Mouse (Mus musculus) right cerebral cortex, adult 2 months (tissue): Measurements from ENCODE around the gene 1700023F06Rik.

Experiments
- DNase-seq, 2 experiments: peaks; one replicate each; pipeline ENCODE4 v3.0.0; 2021 to 2022; ENCODE audit warnings: low spot score in 2 of 2

The 1700023F06Rik gene

GRCm38 (mm10) chr11:103184891-103185290 is 23.5 kb downstream of the 1700023F06Rik start:
- peak in 1 of 2 experiments; percentile 67 for DNase-seq

DNA sequence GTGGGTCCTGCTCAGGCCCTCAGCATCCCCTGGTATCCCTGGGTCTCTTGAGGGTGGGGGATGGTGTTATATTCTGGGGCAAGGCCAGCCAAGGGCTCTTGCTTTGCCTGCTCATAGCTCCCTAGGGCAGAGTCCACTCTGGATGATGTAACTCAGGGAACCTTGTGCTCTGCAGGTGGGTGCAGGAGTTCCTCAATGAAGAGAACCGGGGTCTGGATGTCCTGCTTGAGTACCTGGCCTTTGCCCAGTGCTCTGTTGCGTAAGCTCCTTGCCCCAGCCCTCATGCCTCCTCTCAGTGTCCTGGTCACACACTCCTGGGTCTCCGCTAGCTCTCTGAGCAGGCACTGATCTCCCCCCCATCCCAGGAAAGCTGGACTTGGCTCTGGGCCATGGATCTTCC is 26.4 kb downstream of the 1700023F06Rik start:
- no peak for DNase-seq

DNA sequence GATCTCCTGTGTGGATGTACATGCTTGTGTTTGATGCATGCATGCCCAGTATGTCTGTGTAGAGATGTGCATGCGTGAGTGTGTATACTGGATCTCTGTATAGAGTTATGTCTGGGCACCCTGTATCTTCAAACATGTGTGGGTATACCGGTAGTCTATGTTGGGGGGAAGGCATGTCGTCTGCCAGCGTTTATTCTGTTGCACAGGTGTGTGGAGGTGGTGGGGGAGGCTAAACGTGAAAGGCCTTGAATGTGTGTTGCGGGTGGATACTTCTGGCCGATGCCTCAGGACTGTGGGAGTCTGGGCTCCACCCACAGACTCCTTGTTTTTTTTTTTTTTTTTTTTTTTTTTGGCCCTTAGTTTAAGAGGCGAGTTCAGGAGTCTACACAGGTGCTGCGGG is 27.0 kb downstream of the 1700023F06Rik start:
- DNase-seq, result peak in 1 of 2 experiments; percentile 50

DNA sequence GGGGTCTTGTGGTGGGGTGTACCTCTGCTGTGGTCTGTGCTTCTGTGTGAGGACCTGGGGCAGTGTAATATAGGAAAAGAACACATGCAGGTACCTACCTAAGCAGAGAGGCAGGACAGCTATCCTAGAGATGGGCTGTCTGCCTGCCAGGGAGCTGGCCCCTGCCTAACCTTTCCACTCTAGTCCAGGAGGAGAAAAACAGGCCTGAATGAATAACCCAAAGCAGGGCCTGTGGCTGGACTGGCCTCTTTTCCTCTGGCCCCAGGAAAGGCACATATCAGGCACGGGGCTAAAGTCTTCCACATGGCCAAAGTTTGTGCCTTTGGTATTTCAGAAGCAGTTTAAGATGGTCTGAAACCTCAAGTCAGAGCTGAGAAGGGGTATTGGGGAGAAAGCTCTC is 27.9 kb downstream of the 1700023F06Rik start:
- DNase-seq, result no peak

GRCm38 (mm10) chr11:103178748-103179147 is 29.6 kb downstream of the 1700023F06Rik start:
- no peak for DNase-seq

- DNase-seq, result peak in 1 of 2 experiments; percentile 1
Measured at GRCm38 (mm10) chr11:103177815-103178485, 30.4 kb downstream of the 1700023F06Rik start.

DNA sequence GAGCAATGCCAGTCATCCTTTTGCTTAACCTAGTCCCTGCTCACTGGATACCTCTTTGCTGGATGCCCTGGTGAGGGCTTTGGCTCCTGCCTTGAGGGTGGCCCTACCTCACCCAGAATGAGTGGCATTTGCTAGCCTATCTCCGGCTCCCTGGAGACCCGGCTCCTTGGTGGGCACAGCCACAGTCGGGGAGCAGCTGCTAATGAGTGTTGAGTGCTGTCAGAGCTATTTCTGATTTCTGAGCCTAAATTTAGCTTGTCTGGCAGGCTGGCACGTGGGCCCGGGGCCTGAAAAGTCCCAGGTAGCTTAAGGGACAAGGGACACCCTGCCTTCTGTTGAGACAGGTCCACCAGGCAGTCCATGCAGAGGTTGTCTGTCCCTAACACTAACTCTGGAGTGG is 31.1 kb downstream of the 1700023F06Rik start:
- DNase-seq, result peak in 1 of 2 experiments; percentile 5

DNA sequence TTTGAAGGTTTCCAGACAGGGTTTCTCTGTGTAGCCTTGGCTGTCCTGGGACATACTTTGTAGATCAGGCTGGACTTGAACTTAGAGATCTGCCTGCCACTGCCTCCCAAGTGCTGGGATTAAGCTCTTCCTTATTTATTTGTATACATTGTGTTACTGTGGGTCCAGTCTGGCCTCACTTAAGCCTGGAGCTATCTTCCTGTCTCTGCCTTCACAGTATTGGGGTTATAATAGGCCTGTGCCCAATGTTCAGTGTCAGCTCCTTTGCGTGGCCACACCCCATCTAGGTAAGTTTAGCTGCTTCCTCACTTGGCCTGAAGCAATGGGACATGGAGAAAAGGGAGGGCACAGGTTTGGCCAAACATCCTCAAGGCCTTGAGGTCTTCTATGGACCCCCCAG is 31.8 kb downstream of the 1700023F06Rik start:
- no peak for DNase-seq

DNA sequence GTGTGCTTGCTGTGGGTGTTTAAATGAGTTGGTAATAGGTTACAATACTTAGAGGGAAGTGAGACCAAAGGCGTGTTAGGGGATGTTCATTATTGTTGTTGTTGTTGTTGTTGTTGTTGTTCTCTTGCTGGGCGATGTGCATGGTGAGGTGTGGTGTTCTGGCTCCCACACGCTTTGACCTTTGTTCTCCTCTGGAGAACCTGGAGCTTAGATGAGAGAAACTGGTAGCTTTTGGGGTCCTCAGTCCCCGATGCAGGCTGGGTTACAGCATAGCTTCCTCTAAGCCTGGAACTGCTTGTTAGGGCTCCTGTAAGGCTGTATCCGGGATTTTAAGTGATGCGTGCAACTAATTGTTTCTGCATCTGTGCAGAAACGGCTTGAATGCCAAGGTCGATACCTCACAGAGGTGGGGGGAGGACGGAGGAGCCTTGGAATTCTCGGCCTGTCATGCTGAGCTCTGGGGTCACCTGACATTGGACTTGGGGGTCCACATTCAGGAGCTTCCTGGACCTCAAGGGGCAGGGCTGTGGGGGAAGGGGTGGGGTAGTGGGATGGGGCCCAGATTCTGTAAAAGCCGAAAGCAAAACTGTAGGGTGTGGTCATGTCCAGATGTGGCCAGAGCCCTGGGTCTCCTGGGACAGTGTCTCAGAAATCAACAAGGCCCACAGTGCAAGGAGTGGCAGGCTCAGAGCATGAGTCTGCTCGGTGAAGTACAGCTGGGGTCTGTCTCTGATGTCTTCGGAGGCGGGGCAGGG is 32.5 kb downstream of the 1700023F06Rik start:
- DNase-seq, result no peak

DNA sequence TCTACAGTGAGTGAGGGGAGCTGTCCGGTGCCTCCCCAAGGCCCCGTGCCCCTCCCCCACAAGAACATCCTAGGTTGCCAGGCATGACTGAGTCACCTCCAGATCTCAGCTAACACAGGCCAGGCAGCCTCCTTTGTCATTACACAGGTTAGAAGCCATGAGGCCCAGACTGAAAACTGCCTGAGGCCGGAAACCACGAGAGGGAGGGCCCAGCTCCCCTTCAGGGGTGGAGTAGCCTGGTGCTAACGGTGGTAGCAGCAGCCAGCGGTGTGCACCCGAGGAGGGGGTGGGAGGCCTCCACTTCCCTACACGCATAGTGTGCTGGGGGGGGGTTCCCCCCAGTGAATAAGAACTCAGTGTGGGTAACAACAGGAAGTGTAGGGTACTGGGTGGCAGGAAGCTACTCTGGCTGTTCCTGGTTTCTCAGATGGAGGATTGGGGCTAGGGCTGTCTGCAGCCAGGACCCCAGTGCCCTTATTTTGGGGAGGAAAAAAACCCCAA is 33.4 kb downstream of the 1700023F06Rik start:
- no peak for DNase-seq

DNA sequence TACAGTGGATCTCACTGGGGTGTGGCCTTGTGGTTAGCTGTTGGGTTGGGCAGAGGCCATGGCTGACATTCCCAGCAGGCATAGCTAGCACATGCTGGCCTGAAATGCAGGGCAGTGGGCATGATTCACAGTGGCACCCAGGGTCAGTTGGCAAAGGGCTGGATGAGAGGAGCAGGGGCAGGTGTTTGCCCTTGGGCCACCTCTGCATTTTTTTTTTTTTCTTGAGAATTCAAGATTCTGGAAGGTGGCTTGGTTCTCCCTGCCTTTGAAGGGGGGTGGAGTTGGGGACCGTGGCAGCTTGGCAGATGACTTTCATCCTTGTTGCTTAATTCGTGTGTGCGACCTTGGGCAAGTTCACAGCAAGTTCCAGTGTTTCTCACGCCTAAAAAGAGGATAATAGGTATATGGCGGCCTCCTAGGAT is 33.9 kb downstream of the 1700023F06Rik start:
- DNase-seq, result no peak

DNA sequence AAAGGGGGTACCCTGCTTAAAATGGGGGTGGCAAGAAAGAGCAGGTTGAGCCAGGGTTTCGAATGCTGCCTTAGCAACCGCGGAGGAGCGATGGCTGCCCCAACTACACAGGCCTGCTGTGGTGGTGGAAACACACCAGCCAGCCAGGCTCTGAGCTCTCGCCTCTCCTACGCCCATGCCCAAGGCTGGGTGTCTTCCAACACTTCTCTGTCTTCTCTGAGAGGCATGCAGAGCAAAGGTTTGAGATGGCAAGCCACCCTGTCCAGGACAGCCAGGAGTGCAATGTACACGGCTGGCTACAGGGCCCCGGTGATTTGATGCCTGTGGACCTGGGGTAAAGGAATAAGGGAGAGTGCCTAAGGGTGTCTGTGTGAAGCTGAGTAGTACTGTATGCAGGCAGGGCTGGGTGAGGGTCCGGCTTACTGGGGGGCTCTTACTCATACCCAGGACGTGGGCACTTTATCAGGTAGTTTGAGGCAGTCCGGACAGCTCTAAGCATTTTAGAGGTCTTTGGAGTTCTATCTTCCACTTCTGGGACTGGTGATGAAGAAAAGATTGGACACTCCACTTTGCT is 34.5 kb downstream of the 1700023F06Rik start:
- DNase-seq, result peak; percentile 62

DNA sequence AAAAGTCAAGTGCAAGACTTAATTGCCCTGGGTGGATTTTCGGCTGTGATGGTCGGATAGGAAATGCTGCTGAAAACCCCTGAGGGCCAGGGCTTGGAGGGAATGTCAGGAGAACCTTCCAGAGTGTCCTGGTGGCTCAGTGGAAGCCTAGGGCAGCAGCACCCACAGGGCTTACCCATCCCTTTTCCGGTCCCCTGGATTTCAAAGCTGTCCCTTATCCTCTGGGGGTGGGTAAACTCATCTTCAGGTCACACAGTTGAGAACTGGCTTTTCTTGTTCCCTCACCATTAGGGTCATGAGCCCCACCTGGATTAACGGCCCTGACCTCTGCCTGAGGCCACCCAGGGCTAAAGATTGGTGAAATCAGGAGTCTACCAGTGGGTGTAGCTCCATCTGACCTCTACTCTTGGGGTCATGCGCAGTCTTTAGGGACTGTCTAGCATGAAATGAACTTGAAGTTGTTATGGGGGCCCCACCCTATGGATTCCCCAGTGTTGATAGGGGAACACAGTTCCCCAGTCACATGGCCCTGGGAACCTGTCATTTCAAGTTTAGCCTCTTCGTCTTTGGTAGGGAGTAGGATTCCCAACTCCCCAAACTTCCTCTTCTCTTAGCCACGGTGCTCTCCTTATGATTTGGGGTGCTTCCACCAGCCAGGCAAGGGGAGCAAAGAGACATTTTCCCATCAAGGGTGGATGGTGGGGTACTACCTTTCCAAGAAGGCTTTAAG is 35.2 kb downstream of the 1700023F06Rik start:
- DNase-seq, result no peak

DNA sequence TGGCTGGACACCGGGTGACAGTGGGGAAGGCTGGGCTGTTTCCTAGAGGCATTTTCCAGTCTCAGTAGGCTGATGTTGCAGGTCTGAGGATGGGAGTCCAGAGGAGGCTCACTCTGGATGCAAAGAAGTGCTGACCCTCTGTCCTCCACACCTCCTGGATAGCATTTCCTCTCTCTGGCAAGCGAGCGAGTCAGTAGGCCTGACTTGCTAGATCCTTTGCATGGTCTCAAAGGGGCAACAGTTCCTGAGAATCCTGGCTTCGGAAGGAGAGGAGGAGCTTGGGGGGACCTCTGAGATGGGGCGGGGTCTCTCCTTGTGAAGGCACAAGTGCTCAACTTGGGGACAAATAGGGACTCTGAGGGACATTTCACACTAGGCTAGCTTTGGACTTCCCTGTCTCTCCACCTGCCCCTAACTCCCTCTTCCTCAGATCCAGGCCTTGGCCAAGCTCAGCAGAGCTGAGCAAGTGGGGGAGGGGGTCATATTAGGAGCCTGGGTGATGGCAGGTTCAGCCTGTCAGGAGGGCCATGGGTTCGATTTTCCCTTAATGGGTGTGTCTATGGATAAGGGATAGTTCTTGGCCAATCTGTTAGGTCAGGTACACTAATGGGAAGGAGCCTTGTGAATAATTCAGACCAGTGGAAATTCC is 35.8 kb downstream of the 1700023F06Rik start:
- no peak for DNase-seq

- no peak for DNase-seq
Measured at GRCm38 (mm10) chr11:103171703-103172391, 36.5 kb downstream of the 1700023F06Rik start.

DNA sequence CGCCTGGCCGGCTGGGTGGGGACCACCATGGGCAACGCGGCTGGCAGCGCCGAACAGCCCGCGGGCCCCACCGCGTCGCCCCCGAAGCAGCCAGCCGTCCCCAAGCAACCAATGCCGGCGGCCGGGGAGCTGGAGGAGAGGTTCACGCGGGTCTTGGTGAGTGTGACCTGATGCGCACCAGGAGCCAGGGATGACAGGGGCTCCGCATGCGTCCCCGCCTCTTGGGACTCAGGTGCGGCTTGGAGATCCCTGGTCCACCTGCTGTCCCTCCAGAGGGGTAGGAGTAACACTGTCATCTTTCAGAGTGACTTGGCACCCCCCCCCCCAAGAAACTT is 37.1 kb downstream of the 1700023F06Rik start:
- DNase-seq, result no peak

DNA sequence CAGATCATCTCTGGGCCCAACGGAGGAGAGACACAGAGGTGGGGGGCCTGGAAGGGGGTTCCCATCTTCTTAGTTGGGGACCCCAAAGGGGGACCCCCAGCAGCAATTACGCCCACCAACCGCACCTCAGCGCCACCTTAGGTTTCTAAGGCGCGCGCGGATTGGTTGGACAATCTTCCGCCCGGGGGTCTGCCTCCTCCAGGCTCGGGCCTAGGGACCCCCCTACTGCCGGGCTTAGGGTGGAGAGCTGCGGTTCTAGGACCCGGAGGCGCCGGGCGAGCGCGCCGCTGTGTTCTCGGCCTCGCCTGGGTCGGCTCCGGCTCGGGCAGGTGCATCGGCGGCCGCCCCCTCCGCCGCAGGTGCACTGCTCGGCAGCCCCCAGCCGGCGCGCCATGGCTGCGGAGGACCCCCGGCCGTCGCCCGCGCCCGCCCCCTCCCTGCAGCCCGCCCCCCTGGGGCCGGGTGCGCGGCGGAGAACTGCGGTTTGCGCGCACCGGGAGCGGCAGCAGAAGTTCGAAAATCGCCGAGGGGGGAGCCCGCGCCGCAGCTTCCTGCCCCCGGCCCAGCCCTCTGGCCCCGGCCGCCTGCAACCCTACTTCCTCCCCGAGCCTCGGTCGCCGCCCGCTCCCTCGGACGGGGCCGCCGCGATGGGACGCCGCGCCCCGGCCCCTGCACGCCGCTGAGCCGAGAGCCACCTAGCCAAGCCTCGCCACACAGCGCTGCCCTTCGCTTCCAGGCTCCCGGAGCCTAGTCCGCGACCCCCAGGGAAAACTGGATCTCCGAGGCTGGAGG is 37.7 kb downstream of the 1700023F06Rik start, which contains the start of gene Fmnl1:
TSS of gene Fmnl1 (plus strand) at position 614 of the 792 bp plus-strand sequence.
- no peak for DNase-seq

DNA sequence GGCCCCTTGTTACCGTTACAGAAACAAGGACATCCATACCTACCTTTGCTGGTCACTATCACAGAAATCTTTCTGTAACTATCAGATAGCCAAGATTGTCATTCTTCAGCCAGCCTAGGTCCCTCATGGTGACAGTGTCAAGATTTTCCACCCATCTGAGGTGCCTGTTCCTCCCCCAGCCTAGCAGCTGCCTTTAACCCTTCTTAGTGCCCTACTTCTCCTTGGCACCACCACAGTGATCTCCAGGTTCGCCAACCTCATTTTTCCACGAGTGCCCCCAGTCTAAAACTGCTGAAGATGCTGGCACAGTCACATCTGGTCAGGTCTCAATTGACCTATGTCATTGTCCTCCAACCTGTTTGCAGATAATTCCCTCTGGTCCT is 38.3 kb downstream of the 1700023F06Rik start:
- no peak for DNase-seq

GRCm38 (mm10) chr11:103169664-103170063 is 38.7 kb downstream of the 1700023F06Rik start:
- DNase-seq, result no peak
